Mouse (Mus musculus) testis, postnatal 10 days (tissue): ENCODE results near the gene Kcna2.

ENCODE experiments used
- DNase-seq: peaks from one replicate; pipeline ENCODE4 v3.0.0; 2021; ENCODE audit warnings: low spot score

The Kcna2 gene

DNA sequence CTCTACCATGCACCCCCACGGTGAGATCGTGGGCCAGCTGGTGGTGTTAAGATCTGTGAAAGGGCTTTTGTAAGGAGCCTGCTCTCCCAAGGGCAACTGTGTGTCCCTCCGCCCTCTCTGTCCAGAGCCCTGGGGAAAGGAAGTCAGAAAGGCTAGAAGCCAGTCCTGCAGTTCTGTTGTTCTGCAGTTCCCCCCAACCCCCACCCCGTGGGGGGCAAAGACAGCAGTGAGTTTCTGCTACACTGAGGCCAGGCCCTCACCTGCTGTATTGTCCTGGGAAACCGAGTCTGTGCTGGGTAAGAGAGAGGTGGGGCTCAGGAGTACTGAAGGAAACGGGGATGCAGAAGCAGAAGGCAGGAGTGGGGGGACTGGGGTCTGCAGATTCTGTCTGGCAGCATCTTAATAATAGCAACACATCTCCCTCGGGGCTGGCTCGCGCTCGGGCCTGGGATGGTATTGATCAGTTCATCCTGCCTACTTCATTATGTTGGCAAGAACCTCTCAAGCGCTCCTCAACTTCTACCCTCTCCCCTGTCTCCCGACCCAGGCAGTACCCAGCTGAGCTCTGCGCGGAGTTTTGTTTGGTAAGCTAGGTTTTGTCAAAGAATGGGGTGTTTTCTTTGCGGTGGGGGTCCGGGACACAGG, at the start of gene Kcna2:
Gene Kcna2, plus strand, starts transcription at position 336 of the 645 bp plus-strand sequence.
- no peak for DNase-seq

DNA sequence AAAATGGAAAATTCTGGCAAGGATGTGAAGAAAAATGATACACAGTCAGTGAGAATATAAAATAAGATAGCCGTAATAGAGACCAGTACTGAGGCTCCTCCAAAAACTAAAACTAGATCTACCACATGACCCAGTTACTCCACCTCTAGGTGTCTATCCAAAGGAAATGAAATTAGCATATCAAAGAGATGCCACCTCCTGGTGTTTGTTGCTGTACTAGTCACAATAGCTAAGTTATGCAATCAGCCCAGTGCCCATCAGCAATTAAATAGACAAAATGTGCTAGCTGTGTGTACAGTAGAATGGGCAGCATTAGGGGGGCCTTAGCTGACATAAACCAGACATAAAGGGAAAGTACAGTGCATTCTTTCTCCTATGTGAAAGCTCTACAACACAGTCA, 39.5 kb upstream of the Kcna2 start:
- DNase-seq, result no peak

DNA sequence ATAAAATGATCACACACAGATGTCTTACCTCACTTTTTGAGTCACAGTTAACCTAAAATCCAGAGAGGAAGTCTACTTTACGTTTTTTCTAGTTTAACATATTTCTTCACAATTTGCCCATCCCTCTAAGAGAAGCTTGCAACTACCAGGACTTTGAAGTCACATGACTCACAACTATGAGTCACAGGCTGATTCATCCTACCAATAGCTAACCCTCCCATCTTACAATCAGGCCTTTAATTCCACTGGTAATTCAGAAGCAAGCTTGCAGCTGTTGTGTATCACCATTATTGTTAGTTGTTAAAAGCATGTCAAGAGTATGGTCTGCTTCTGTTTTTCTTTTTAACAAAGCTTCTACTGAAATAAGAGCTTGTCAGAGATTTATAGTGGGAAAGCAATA, 38.2 kb upstream of the Kcna2 start:
- no peak for DNase-seq

DNA sequence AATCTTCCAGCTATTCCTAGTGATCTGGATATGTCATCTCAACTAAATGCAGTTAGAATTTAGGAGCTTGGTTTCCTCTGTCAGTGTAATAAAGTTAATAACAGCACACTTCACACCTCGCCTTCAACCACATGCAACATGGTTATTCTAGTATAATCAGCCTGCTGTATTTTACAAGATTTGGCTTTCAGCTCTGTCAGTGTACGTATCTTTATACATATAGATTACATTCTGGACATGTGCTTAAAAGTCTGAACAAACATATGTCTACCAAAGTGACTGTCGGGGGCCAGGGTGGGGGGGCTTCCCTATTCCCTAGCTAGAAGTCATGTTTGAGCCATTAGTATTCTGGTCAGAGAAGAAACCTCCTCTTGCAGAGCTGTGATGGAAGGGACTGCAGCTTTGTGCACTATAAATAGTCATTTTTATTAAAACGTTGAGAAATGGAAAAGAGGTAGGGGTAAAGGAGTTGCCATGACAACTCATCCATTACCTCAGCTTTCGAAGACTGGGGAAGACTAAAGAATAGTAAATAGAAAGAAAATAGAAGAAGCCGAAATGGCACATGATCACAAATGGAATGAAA, 35.3 kb upstream of the Kcna2 start:
- DNase-seq, result no peak

DNA sequence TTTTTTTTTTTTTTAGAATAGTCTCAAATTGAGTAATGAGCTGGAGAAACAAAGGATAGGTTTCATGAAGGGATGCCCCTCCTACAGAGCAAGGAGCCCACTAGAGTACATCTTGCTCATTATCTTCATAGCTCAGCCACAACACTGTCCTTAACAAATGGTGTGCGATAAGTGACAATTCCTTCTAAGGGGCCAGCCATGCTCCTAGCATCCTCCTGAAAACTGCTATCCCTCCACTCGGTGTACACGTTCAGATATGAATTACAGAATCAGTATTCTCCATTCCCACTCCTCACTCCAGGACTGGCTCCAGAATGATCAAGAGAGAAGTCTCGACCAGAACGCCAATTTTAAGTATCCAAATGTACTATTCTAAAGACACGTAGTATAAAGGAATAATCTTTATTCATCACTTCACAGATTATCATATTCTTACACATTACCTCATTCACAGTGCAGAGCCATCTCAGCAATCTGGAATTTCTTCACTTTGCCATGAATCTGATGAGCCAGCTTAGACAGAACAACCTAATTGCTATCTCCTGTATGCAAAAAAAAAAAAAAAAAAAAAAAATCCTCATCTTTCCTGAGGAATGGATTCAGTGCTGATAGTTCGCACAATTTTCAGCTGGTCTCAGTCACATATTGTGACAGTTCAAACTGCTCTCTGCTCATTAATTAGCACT, 34.6 kb upstream of the Kcna2 start:
- no peak for DNase-seq

DNA sequence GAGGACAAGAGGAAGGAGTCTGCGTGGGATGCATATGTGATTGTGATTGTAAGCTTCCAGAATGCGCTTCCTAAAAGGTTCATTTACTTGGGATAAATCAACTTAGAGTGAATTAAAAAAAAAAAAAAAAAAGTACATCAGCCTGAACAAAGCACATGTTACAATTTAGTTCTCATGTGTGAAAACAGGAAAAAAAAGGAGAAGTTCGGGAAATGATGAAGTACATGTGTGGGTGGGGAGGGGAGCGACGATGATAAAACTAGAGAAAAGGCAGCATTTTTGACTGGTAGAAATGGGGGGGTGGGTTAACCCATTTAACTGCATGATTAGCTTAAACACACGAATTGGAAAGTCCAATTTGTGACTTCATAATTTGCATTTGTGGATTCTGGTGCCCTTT, 33.7 kb upstream of the Kcna2 start:
- DNase-seq, result no peak

DNA sequence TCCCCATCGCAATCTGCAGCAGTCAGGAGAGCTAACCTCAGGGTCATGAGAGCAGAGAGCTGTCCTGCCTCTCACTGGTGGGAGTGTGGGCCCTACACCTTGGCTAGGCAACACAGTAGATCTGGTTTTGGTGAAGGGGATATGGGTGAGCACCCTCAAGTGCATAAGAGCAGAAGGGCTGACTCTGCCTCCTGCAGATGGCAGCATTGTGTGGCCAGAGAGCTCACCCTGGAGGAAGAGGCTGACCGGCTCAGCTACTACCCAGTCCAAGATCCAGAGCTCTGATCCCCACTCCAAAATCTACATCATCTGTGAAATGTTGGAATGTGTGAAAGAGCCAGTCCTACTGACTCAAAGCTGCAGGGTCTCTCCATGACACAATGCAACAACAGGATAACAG, 27.1 kb upstream of the Kcna2 start:
- no peak for DNase-seq

DNA sequence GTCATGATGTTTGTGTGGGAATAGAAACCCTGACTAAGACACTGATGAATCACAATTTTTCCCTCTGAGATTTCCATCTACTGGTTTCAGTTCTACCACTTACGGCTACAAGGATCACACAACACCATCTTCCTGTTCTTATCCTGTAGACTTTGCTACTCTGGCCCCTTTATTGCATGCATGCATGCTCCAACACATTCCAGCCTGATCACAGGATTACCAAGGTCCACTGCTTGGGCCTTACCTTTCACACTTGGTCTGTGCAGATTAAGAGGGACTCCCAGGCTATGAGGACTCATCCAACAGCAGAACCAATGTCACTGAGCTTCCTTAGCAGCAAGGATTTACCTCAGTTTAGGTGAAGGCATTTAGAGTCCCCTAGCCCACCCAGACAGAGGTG, 25.2 kb upstream of the Kcna2 start:
- DNase-seq, result no peak

DNA sequence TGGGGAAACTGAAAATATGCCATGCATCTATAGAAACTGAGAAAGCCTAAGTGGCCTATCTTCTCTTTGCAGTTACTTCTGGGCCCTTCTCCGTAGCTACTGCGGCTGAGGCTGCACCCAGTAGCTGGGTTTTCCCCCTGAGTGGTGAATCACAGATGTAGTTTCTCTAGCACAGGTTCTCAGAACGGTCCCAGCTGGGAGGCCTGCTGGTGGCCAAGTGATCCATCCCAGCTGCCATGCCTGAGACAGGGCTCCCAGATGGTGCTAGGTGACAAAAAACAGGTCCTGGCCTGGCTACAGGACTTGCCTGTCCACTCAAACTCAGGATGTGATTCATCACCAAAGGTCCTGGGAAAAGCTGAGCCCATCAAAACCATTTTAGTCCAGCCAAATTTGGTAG, 24.3 kb upstream of the Kcna2 start:
- no peak for DNase-seq

DNA sequence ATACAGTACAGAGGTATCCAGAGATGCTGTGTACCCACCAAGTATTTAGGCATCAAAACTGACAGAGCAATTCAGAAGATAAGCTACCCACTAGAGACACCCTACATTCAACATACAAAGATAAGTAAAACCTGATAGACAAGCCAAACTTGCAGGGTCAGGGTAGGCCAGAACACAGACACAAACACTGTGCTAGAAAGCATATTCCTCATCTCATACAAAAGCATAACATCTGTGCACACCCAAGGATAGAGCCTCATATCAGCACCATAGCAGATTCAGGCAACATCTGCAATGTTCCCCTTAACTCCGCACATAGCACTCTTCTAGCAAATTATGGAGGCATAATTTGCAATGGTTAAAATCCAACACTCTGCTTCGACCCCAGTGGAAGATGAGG, 23.8 kb upstream of the Kcna2 start:
- no peak for DNase-seq

DNA sequence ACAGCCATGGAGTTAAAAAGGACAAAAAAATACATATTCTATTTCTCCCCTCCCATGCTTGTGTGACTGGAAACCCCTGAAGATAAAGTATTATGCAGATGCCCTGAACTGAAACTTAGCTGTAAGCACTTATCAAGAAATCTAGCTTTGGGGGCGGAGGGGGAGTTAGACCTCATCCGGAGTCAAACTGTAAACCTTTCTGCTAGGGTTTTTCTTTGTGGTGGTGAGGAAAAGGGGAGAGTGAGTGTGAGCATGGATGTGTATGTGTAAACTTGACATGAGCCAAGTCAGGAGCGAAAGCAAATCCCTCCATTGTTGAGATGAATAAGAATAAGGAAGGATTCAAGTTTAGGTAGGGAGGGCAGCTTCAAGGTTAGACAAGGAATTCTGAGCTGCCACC, 20.1 kb upstream of the Kcna2 start:
- no peak for DNase-seq

DNA sequence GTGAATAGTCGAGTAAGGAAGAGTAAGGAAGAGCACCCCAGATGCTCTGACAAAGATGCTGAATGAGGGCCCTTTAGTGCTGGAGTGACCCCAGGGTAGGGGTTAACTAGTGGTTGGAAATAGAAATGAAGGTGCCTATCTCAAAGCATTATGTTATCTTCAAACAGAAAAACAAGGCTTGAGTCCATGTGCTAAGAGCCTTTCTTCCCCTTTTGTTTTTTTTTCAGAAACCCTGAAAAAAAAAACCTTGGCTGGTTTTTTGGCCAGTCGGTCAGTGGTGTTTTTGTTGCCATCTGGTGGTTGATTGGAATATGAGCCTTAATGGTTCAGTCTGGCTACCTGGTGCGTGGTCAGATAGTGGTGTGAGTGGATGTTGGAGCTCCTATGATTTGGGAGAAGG, 19.7 kb upstream of the Kcna2 start:
- no peak for DNase-seq

DNA sequence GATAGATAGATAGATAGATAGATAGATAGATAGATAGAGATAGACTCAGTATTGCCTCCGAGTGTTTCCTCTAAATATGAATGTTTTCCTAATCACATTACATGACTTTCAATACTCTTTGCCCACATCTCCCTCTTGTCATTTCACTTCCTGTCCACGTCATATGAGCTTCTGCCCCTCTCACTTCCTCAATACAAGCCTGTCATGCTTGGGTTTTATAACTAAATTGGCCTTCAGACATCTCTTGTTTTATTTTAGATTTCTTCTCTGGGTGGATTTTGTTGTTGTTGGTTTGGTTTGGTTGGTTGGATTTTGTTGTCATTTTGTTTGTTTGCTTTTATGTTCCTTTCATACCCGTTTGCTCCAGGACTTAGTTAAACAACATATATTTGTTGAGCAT, 16.4 kb upstream of the Kcna2 start:
- no peak for DNase-seq

DNA sequence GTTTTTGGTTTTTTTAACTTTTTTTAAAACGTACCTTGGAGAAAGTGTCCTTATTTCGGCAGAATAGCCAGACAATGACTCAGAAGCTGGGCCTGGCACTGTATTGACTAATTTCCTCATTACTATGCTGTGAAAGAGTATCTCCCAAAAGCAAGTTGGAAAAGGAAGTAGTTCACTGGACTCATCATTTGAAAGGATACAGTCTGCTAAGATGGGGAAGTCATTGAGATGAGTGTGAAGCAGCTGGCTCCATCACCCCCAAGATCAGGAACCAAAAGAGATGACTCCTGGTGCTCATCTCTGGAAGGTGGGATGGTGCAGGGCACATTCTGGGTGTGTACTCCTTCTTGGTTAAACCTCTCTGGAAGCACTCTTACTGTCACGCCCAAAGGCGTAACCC, 13.5 kb upstream of the Kcna2 start:
- DNase-seq, result no peak

DNA sequence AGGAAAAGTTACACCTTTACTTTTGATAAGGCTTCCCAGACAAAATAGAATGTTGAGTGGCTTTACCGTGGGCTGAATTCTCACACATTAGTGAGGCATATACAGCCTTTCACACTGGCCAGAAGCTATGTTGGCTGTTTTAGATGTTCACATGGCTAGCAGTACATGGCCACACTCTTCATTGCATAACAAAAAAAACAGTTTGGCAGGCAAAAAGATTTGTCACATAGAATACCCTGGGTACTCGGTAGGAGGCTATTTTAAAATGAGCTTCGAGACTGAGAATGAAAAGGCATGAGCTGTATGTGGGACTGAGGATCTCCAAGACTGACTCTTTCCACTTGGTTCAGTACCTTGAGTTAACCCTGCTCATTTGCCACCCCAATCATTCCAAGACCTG, 12.1 kb upstream of the Kcna2 start:
- DNase-seq, result no peak

DNA sequence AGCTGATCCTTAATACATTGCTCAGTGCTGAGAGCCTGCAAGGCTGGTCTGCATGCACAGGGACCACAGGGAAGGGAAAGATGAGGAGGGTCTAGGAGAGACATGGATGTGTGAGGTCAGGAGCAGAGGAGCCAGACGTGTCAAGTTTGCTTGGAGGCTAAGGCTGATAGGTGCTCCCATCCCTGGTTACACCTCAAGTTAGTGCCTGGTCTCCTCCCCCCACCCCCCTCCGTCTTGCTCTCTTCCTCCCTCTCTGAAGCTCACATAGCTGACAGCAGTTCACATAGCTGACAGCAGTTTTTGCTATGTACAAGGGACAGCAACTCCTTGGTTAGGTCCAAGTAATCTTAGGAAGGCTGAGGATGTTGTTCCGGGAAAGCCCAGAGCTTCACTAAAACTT, 11.5 kb upstream of the Kcna2 start:
- DNase-seq, result no peak

DNA sequence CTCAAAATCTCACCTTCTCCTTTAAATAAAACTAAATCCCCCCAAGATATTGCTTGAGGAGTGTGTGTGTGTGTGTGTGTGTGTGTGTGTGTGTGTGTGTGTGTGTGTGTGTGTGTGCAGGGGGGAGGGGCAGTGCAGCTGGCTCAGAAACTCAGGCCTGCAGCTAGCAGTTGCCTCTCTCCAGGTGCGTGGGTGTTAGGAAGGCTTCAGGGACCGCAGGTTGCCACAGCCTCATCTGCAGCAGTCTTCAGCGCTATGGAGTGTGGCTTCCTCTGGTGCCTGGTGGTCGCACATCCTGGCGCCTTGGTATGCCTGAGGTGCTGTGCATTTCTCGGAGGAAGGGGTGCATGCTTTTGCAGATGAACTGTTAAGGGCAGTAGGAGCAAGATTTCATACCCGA, 10.9 kb upstream of the Kcna2 start:
- DNase-seq, result no peak

DNA sequence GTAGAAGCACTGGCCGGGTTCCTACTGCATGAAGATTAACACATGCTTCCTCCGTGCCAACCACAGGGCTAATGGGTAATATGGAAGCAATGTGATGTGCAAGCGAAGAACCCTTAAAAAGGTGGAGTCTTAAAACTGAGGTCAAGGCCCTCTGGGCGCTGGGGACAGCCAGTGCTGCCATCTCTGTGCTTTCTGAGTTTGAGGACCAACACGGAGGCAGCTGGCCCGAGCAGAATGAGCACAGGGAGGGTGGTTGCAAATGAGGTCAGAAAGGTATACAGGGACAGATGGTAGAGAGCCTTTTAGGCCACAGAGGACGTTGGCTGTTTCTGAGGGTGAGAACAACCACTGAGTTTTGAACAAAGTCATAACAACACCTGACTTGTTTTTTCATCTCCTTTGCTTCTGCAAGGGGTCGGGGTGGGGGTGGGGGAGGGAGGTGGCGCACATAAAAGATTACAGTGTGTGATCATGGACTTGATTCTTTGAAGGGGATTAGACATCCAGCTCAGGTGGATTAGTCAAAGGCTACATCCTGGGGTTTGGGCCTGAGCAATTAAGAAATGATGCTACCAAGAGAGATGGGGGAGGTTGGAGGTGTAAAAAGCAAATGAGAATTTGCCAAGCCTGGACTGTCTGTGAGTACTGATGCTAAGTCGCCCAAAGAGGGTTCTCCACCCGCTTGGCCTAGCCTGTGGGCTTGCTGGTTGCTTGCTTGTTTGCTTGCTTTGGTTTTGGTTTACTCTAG, 10.4 kb upstream of the Kcna2 start:
- DNase-seq, result no peak

DNA sequence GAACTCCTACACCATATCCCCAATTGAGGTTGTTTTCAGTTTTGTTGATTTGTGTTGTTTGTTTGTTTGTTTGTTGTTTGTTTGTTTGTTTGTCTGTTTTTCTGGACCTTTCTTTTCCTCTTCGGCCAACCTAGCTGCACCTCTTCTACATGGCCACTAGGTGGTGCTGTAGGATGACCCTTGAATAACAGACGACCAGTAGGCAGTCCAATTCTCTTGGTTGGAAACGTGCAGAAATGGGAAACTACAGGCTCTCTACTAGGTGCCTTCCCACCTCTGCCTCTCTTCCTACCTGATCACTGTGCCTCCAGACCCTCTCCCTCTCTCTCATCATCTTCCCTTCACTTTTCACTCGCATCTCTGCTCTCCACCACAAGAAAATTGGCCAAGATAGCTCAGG, 6.9 kb upstream of the Kcna2 start:
- DNase-seq, result peak; percentile 60

DNA sequence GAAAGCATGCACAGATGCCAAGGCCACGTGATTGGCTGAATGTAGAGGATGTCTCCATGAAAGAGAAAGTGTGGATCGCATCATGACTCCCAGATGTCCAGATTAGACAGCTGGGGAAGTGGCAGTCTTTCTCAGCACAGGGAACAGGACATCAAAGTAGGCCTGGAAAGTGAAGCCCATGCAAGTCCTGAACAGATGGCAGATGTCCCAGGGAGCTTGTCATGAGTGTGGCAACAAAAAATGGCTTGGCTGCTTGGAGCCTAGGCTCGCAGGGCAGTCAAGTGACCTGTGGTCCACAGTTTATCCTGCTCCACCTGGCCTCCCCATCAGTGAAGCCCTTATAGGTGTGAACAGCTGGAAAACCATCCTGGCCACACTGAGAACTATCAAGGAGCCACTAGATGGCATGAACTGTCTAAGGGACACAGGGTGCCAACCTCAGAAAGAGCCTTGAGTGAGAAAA, 4.6 kb upstream of the Kcna2 start:
- DNase-seq, result no peak

DNA sequence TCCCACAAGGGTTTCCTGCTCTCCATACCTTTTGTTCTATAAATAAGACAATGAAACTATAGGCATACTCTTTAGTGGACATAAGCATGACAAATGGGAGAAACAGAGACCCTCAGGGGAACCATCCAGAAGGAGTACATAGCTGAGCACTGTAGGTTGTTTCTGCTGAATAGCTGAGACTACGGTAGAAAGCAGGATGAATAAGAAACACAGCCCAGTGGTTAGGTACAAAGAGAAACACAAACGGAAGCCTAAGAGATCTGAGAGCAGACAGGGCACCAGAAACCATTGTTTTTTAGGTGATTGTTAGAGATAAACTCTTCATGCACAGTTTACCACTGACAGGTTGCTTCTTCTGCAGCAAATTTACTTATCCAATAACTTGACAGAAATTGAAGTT, 1.1 kb upstream of the Kcna2 start:
- DNase-seq, result no peak

DNA sequence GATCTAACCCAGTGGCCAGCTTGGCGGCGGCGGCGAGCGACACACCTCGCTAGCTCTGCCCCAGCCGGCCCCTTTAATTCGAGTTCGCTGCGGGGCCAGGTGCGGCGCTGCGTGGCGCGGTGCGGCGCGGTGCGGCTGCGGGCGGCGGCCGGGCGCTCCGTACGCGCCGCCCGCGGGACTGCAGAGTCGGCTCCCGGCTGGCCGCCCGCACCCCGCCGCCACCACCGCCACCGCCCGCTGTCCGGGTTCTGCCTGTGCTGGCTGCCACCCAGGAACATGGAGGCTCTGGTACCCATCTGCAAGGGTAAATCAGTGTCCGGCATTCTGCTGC, 475 bp downstream of the Kcna2 start:
- no peak for DNase-seq
